Mouse (Mus musculus): ENCODE measurements around the gene Gm47985. TPM values are rescaled to one million over a fixed set of nuclear protein-coding genes. Genes with fewer than 3 reads are reported as not detected.
"Not testable (repeated sequence)": the region's sequence is repeated elsewhere in the genome, so short reads cannot be mapped to it uniquely, and the experiment has no call there.

The Gm47985 gene
- polyA plus RNA-seq, 1 experiment from 2014 or later, result 0.41 TPM

GRCm38 (mm10) chr1:151157963-151158856 is 24.1 kb upstream of the Gm47985 start:
- peaks cover 4% of the 10 kb centered on the region; the same call in 1 of the 2 replicates for H3K9me3 ChIP-seq
- peak; percentile 29 for DNase-seq (ENCODE audit: extremely low spot score, low spot score)
- no peak overlapping the region for H3K27ac ChIP-seq
- H3K27me3 ChIP-seq (ENCODE audit: poor library complexity, severe bottlenecking), result peaks cover 6% of the 10 kb centered on the region; the same call in 1 of the 2 replicates
- peaks cover 25% of the 10 kb centered on the region for H3K4me1 ChIP-seq
- no peaks in the 10 kb centered on the region for H3K36me3 ChIP-seq (replicated peaks)
- WGBS, result 52% methylated on average over 9 of the region's 9 CpGs
- no peak overlapping the region for H3K4me3 ChIP-seq

GRCm38 (mm10) chr1:151158857-151159510 is 23.4 kb upstream of the Gm47985 start:
- peaks cover 6% of the 10 kb centered on the region; the same call in 1 of the 2 replicates for H3K27me3 ChIP-seq (ENCODE audit: poor library complexity, severe bottlenecking)
- H3K4me1 ChIP-seq, result peaks cover 25% of the 10 kb centered on the region
- H3K36me3 ChIP-seq (replicated peaks), result no peaks in the 10 kb centered on the region
- no peak overlapping the region for H3K4me3 ChIP-seq
- H3K9me3 ChIP-seq, result no peaks in the 10 kb centered on the region
- no peak for DNase-seq (ENCODE audit: extremely low spot score, low spot score)
- H3K27ac ChIP-seq, result no peak overlapping the region
- 95% methylated on average over 2 of the region's 2 CpGs for WGBS

GRCm38 (mm10) chr1:151166031-151166430 is 16.3 kb upstream of the Gm47985 start:
- Histone ChIP-seq H3K4me1 (peaks cover 33% of the 10 kb centered on the region), H3K27ac (peak overlapping the region; percentile 58), H3K4me3 (no peak overlapping the region), H3K27me3 (ENCODE audit: poor library complexity, severe bottlenecking) (no peaks in the 10 kb centered on the region), H3K36me3 (replicated peaks) (no peaks in the 10 kb centered on the region), H3K9me3 (no peaks in the 10 kb centered on the region)
- DNase-seq (ENCODE audit: extremely low spot score, low spot score), result no peak
- WGBS, result 37% methylated on average over 8 of the region's 8 CpGs

GRCm38 (mm10) chr1:151167297-151168047 is 14.9 kb upstream of the Gm47985 start:
- DNase-seq (ENCODE audit: extremely low spot score, low spot score), result peak; percentile 38
- H3K27me3 ChIP-seq (ENCODE audit: poor library complexity, severe bottlenecking), result no peaks in the 10 kb centered on the region
- no peaks in the 10 kb centered on the region for H3K9me3 ChIP-seq
- 22% methylated on average over 12 of the region's 12 CpGs for WGBS
- H3K36me3 ChIP-seq (replicated peaks), result no peaks in the 10 kb centered on the region
- H3K4me3 ChIP-seq, result peak overlapping the region; percentile 11; the same call in 1 of the 2 replicates
- peak overlapping the region; percentile 83 for H3K27ac ChIP-seq
- H3K4me1 ChIP-seq, result peaks cover 33% of the 10 kb centered on the region

GRCm38 (mm10) chr1:151168637-151169036 is 13.7 kb upstream of the Gm47985 start:
- DNase-seq (ENCODE audit: extremely low spot score, low spot score), result no peak
- H3K4me3 ChIP-seq, result no peak overlapping the region
- H3K27me3 ChIP-seq (ENCODE audit: poor library complexity, severe bottlenecking), result no peaks in the 10 kb centered on the region
- H3K36me3 ChIP-seq (replicated peaks), result no peaks in the 10 kb centered on the region
- H3K27ac ChIP-seq, result peak overlapping the region; percentile 83; the same call in 1 of the 2 replicates
- peaks cover 33% of the 10 kb centered on the region for H3K4me1 ChIP-seq
- no peaks in the 10 kb centered on the region for H3K9me3 ChIP-seq
- 83% methylated on average over 3 of the region's 3 CpGs for whole genome bisulfite sequencing

- 85% methylated on average over 2 of the region's 2 CpGs for WGBS
- no peak overlapping the region for H3K27ac ChIP-seq
- no peaks in the 10 kb centered on the region for H3K36me3 ChIP-seq (replicated peaks)
- no peak overlapping the region for H3K4me3 ChIP-seq
- no peak for DNase-seq (ENCODE audit: extremely low spot score, low spot score)
- H3K27me3 ChIP-seq (ENCODE audit: poor library complexity, severe bottlenecking), result no peaks in the 10 kb centered on the region
- H3K4me1 ChIP-seq, result peaks cover 23% of the 10 kb centered on the region
- H3K9me3 ChIP-seq, result no peaks in the 10 kb centered on the region
These were observed 10.5 kb upstream of the Gm47985 start for GRCm38 (mm10) chr1:151171572-151172461.

- peak; percentile 49 for DNase-seq (ENCODE audit: extremely low spot score, low spot score)
- WGBS, result 11% methylated on average over 10 of the region's 10 CpGs
- H3K27ac ChIP-seq, result peak overlapping the region; percentile 77
- peaks cover 24% of the 10 kb centered on the region for H3K4me1 ChIP-seq
- no peaks in the 10 kb centered on the region for H3K36me3 ChIP-seq (replicated peaks)
- peaks cover 12% of the 10 kb centered on the region for H3K27me3 ChIP-seq (ENCODE audit: poor library complexity, severe bottlenecking)
- H3K9me3 ChIP-seq, result no peaks in the 10 kb centered on the region
- peak overlapping the region; percentile 42 for H3K4me3 ChIP-seq
These were observed 5.1 kb upstream of the Gm47985 start for GRCm38 (mm10) chr1:151177030-151177936.

- Histone ChIP-seq H3K27ac (peak overlapping the region; percentile 77), H3K9me3 (no peaks in the 10 kb centered on the region), H3K4me1 (peaks cover 24% of the 10 kb centered on the region), H3K27me3 (ENCODE audit: poor library complexity, severe bottlenecking) (peaks cover 12% of the 10 kb centered on the region), H3K4me3 (peak overlapping the region; percentile 42), H3K36me3 (replicated peaks) (no peaks in the 10 kb centered on the region)
- no peak for DNase-seq (ENCODE audit: extremely low spot score, low spot score)
- WGBS, result 14% methylated on average over 4 of the region's 4 CpGs
These were observed 4.4 kb upstream of the Gm47985 start for GRCm38 (mm10) chr1:151177937-151178271.

GRCm38 (mm10) chr1:151178505-151179083 is 3.7 kb upstream of the Gm47985 start:
- no peak for DNase-seq (ENCODE audit: extremely low spot score, low spot score)
- Histone ChIP-seq H3K36me3 (replicated peaks) (no peaks in the 10 kb centered on the region), H3K9me3 (no peaks in the 10 kb centered on the region), H3K27ac (peak overlapping the region; percentile 77; the same call in 1 of the 2 replicates), H3K4me3 (no peak overlapping the region; the same call in 1 of the 2 replicates), H3K4me1 (peaks cover 24% of the 10 kb centered on the region), H3K27me3 (ENCODE audit: poor library complexity, severe bottlenecking) (peaks cover 12% of the 10 kb centered on the region)
- WGBS, result 19% methylated on average over 2 of the region's 2 CpGs

- H3K4me3 ChIP-seq, result no peak overlapping the region
These were observed 2.2 kb upstream of the Gm47985 start for GRCm38 (mm10) chr1:151180167-151180566.

GRCm38 (mm10) chr1:151186186-151186585 is 3.8 kb downstream of the Gm47985 start:
- H3K9me3 ChIP-seq; H3K4me3 ChIP-seq; H3K4me1 ChIP-seq; DNase-seq (ENCODE audit: extremely low spot score, low spot score); H3K27me3 ChIP-seq (ENCODE audit: poor library complexity, severe bottlenecking); H3K36me3 ChIP-seq (replicated peaks); H3K27ac ChIP-seq: not testable (repeated sequence)
- WGBS, result 82% methylated on average over 3 of the region's 3 CpGs

More at GRCm38 (mm10) chr1:151180167-151180566, 2.2 kb upstream of the Gm47985 start:
- Histone ChIP-seq H3K36me3 (replicated peaks) (no peaks in the 10 kb centered on the region), H3K27ac (no peak overlapping the region), H3K4me1 (peaks cover 24% of the 10 kb centered on the region), H3K9me3 (no peaks in the 10 kb centered on the region), H3K27me3 (ENCODE audit: poor library complexity, severe bottlenecking) (peaks cover 12% of the 10 kb centered on the region)
- DNase-seq (ENCODE audit: extremely low spot score, low spot score), result no peak
- 86% methylated on average over 2 of the region's 2 CpGs for WGBS

Data from forebrain, embryonic 10.5 days (tissue).